Mouse (Mus musculus) urinary bladder, adult 2 months (tissue): Measurements from ENCODE around the gene Reg3d. TPM values are rescaled to one million over a fixed set of nuclear protein-coding genes. Genes with fewer than 3 reads are reported as not detected.
"Not testable (repeated sequence)": the region's sequence is repeated elsewhere in the genome, so short reads cannot be mapped to it uniquely, and the experiment has no call there.

Source experiments
- DNase-seq: peaks from one replicate; pipeline ENCODE4 v3.0.0; 2022; ENCODE audit warnings: low spot score
- polyA plus RNA-seq: library from polyadenylated mRNA; depleted of rRNA; stranded (reverse); fragments of >200 nt; gene quantifications from 2 replicates; pipeline ENCODE4 v1.2.3, GENCODE M21; 2012; rRNA removed

Gene Reg3d
- polyA plus RNA-seq = not detected in 2 replicates

GRCm38 (mm10) chr6:78378765-78379164, at the start of gene Reg3d:
Gene Reg3d (minus strand): TSS chr6:78378865.
- no peak for DNase-seq

GRCm38 (mm10) chr6:78425497-78425896, 46.8 kb upstream of the Reg3d start:
- DNase-seq = no peak

GRCm38 (mm10) chr6:78422411-78422810, 43.7 kb upstream of the Reg3d start, which contains the start of gene Reg1:
Gene Reg1 (plus strand): TSS chr6:78422711.
- not testable (repeated sequence) for DNase-seq

DNA sequence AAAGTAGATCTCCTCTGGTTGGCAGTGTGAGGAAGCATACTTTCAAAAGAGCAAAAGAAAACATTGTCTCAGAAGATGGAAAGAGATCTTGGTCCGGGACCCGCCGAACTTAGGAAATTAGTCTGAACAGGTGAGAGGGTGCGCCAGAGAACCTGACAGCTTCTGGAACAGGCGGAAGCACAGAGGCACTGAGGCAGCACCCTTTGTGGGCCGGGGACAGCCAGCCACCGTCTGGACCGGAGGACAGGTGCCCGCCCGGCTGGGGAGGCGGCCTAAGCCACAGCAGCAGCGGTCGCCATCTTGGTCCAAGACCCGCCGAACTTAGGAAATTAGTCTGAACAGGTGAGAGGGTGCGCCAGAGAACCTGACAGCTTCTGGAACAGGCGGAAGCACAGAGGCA, 16.7 kb upstream of the Reg3d start, which contains the start of gene Reg2:
Reg2 (plus strand) TSS at position 301 of the 400 bp plus-strand sequence.
- not testable (repeated sequence) for DNase-seq

DNA sequence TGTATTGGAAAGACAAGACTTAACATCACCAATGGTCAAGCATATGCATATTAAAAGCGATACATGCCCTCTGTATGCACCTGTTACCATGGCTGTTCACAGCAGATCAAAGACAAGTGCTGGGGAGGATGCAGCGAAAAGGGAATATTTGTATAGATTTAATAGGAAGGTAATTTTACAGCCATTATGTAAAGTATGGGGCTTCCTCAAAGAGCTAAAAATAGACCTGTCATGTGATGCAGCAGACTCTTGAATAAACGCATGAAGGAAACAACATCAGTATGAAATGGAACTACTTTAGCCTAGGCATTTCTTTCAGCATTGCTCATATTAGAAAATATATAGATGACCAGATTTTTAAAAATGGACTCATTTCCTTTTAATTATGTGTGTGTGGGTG, 6.9 kb upstream of the Reg3d start:
- no peak for DNase-seq

GRCm38 (mm10) chr6:78380409-78380808, 1.7 kb upstream of the Reg3d start, which contains the start of gene Reg3a:
Gene Reg3a (plus strand): TSS chr6:78380709.
- no peak for DNase-seq

DNA sequence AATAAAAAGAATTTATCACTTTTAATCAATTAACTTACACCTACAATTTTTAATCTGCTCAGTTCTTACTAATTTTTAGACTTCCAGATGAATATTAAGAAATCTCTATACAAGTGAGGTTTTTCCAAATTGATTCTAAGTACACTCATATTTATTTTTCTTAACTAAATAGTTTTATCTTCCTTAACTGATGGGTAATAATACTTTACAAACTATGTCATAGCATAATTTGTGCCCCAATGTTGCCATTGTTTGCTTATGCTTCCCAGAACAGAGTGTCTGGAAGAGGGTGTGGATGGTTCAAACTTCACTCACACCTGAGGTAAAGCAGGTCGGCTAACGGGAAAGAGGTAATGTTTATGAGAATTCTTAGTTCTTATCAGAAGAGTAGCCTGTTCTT, 8.3 kb downstream of the Reg3d start, which contains the start of gene Reg3b:
Reg3b (plus strand) TSS at position 301 of the 400 bp plus-strand sequence.
- DNase-seq = no peak

DNA sequence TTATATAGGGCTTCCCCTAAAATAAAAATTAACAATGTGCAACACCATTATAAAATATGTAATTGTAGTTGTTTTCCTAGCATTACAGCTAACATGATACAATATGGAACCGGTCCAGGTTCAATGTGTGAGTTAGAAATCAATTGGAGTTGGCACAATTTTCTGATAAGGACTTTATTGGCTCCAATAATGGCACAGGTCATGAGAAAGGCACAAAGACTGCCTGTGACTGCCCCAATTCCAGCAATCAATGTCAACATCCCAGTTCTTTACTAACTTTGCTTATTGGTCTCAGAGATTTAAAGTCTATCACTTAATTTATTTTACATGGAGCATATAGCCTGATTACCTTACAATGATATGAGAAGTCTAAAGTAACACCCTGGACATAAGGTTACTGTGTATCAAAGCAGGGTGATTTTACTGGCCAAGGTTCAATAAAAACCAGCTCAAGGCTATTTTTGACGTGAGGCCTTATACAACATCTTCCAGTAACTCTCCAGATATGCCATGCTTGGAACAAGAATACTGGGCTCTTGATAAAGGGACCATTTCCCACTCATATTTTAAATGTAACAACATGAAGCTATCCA, 16.6 kb downstream of the Reg3d start:
- no peak for DNase-seq

- no peak for DNase-seq
Measured at GRCm38 (mm10) chr6:78341689-78342088, 37.0 kb downstream of the Reg3d start.

DNA sequence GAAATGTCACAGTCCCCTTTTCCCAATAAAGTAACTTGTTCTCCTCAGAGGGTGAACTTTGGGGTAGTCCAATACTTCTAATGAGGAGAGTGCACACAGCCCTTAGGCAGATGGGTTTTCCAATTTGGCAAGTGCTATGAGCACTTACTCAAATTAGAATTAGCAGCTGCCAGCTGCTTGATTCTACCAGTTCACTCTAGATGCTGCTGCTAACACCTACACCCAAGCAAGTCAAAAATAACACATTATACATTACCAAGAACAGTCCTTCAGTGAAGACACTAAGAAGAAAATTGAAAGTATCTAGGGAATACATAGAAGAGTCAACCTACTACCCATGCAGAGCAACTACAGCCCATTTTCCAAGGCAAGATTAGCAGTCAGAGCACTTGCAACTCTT, 38.4 kb downstream of the Reg3d start:
- DNase-seq = no peak

GRCm38 (mm10) chr6:78331919-78332569, 46.6 kb downstream of the Reg3d start:
- DNase-seq = no peak

DNA sequence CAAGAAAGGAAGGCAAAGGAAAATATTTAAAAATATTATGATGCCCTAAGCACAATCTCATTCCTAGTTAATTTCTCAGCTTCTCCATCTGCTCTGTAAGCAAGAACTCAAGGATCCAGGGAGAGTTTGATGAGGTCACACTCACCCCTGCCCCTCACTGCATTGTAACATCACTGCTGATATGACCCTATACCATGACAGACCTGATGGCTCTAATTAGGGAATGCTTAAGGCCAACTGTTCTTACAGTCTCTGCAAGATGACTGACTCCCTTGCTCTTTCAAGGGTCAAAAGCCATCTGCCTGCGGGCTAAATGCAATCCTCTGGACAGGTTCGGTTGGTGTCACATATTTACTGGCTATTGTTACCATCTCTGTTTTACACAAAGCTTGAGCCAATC, 49.5 kb downstream of the Reg3d start:
- DNase-seq = no peak

- DNase-seq = no peak
Measured at GRCm38 (mm10) chr6:78327798-78328197, 50.9 kb downstream of the Reg3d start.

Other genes with a start within 250 kb of the Reg3d start
- 0.37 and 0.41 TPM in 2 replicates for gene Reg3b, start 8.2 kb downstream of the Reg3d start, polyA plus RNA-seq
- not detected in 2 replicates for gene Reg3a, start 1.8 kb upstream of the Reg3d start, polyA plus RNA-seq
- not detected in 2 replicates for gene Reg2, start 16.8 kb upstream of the Reg3d start, polyA plus RNA-seq
- not detected in 2 replicates for gene Reg1, start 43.8 kb upstream of the Reg3d start, polyA plus RNA-seq
- 2.6 and 3.2 TPM in 2 replicates for gene Reg3g, start 90.0 kb upstream of the Reg3d start, polyA plus RNA-seq